Mouse (Mus musculus): ENCODE data around the gene Cnnm4.

GRCm38 (mm10) chr1:36476426-36476825 is 5.0 kb downstream of the Cnnm4 start:
- no peak for TF ChIP-seq CTCF (IDR thresholded peaks at IDR 0.05)
- no peak for TF ChIP-seq POLR2A (IDR thresholded peaks at IDR 0.05; ENCODE audit: insufficient read depth, low read depth, low read length)
- no peak for TF ChIP-seq EP300 (IDR thresholded peaks at IDR 0.05; ENCODE audit: insufficient read depth, low read depth, low read length)

Measured in heart, adult 2 months (tissue).